Mouse (Mus musculus): ENCODE results near the gene Cd22.
"Not testable (repeated sequence)": the region's sequence is repeated elsewhere in the genome, so short reads cannot be mapped to it uniquely, and the experiment has no call there.

The Cd22 gene

GRCm38 (mm10) chr7:30880176-30880575 lies at the start of gene Cd22:
Gene Cd22, minus strand, starts transcription at chr7:30880342.
- DNase-seq (ENCODE audit: low spot score), result no peak

- DNase-seq (ENCODE audit: low spot score), result not testable (repeated sequence)
Measured at GRCm38 (mm10) chr7:30924581-30924980, 44.4 kb upstream of the Cd22 start, which contains the start of gene Hamp2. Gene Hamp2, minus strand, starts transcription at chr7:30924681.

- no peak for DNase-seq (ENCODE audit: low spot score)
Measured at GRCm38 (mm10) chr7:30924071-30924470, 43.9 kb upstream of the Cd22 start.

DNA sequence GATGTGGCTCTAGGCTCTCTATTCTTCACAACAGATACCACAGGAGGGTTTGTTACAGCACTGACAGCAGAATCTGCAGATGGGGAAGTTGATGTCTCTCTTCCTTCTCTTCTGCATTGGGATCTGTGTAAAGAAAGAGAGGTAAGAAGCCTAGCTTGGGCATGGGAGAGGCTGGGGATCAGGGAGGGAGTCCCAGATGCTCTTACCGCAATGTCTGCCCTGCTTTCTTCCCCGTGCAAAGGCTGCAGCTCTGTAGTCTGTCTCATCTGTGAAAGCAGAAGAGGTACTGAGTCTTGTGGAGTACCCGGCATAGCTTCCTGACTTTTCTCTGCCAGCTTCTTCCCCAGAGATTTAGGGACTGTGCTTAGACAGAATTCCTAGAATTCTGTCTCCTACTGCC lies 42.3 kb upstream of the Cd22 start:
- DNase-seq (ENCODE audit: low spot score), result not testable (repeated sequence)

GRCm38 (mm10) chr7:30920217-30920616 lies 40.1 kb upstream of the Cd22 start:
- no peak for DNase-seq (ENCODE audit: low spot score)

GRCm38 (mm10) chr7:30917219-30917618 lies 37.1 kb upstream of the Cd22 start:
- no peak for DNase-seq (ENCODE audit: low spot score)

GRCm38 (mm10) chr7:30916713-30917112 lies 36.6 kb upstream of the Cd22 start:
- no peak for DNase-seq (ENCODE audit: low spot score)

DNA sequence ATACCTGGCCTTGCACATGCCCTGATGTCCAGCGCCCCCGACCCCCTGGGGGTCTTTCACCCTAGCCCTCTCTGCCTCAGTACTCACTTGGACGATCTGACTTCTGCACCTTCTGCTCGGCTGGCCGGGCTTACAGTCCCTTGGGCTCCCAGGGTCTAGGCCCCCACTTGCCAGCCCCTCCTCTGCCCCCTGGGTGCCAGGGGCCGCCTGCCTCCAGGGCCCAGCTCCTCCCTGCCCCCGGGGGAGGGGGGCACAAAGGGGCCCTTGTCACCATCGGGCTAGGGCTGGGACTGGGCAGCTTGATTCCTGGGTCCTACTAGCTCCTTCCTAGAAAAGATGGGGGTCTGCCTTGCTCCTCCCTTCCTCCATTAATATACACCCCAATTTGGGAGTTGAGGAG lies 34.6 kb upstream of the Cd22 start, which contains the start of gene Mag:
Gene Mag (minus strand): TSS at position 142 of the 400 bp plus-strand sequence.
- DNase-seq (ENCODE audit: low spot score), result no peak

DNA sequence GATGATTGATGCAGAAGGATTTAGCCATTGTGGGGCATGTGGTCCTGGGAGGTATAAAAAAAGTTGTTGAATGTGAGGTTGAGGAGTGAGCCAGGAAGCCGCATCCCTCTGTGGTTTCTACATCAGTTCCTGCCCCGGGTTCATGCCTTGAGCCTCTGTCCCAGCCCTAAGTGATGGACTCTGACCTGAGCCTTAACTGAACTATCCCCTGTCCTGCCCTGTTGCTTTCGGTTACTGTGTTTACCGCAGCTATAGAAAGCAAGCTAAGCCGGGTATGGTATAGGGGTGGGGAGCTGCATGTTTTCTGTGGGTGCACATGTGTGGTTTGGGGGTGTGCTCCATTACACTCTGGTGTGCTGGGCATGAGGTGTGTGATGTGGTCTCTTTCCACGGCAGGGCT lies 29.6 kb upstream of the Cd22 start:
- DNase-seq (ENCODE audit: low spot score), result no peak

GRCm38 (mm10) chr7:30908992-30909431 lies 28.9 kb upstream of the Cd22 start:
- no peak for DNase-seq (ENCODE audit: low spot score)

GRCm38 (mm10) chr7:30908277-30908991 lies 28.3 kb upstream of the Cd22 start:
- no peak for DNase-seq (ENCODE audit: low spot score)

GRCm38 (mm10) chr7:30904042-30904441 lies 23.9 kb upstream of the Cd22 start:
- DNase-seq (ENCODE audit: low spot score), result no peak

- DNase-seq (ENCODE audit: low spot score), result no peak
Measured at GRCm38 (mm10) chr7:30895217-30895616, 15.1 kb upstream of the Cd22 start.

DNA sequence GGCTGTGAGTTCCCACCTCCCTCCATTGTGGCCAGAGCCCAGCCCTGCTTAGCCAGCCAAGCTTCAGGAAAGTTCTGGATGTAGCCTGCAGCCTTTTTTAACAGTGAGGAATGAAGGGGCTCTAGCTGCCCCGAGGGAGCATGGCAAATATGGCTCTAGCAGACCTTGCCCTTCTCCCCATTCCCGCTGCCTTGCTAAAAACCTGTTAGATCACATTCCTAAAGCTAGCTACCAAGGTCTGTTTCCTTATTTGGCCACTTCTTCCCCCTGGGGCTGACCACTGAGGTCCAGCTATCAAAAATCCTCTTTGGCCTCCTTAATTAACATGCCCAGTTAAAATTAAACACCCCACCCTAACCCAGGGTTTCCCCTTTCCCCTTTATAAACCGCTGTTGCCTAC lies 12.4 kb upstream of the Cd22 start:
- DNase-seq (ENCODE audit: low spot score), result peak; percentile 19

- DNase-seq (ENCODE audit: low spot score), result no peak
Measured at GRCm38 (mm10) chr7:30891746-30892145, 11.6 kb upstream of the Cd22 start.

GRCm38 (mm10) chr7:30890681-30891080 lies 10.5 kb upstream of the Cd22 start:
- no peak for DNase-seq (ENCODE audit: low spot score)

DNA sequence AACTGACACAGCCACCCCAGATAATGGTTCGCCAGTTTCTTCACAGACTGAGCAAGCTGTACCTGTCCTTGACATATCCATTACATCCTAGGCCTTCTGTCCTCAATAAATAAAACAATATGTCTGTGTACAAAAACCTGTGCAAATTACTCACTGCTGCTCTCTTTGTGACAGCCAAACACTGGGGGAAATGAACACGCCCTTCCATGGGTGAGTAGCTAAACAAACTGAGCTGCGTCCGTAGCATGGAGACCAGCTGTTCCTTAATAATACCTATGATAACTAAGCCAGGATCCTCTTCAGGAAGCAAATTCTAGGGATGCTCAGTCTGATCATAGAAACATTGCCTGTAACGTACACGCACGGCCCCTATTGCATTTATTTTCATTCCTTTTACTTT lies 8.6 kb upstream of the Cd22 start:
- no peak for DNase-seq (ENCODE audit: low spot score)

DNA sequence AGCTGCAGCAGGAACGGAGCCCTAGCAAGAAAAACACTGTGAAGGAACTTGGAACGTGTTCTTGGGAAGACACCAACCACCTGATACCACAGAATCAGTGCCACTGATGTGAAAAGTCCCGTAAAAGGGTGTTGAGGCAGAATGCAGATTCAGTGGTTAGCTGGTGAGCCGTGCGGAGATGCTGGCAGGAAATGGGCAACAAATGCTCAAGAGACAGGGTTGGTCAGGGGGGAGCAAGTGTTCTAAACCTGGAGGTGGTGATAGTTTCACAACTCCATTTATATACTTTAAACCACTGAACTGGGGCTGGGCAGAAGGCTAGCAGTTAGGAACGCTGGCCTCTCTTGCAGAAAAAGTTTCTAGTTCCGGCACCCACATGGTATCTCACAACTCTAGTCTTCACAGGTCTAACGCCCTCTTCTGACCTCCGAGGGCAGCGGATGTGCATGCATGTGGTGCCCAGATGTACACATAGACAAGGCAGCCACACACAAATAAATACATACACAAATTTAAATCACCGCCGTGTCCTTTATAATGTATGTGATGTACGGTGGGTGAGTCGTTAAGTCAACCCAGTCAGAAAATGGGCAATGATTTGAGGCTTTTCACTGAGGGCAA lies 7.5 kb upstream of the Cd22 start:
- DNase-seq (ENCODE audit: low spot score), result no peak

- DNase-seq (ENCODE audit: low spot score), result no peak
Measured at GRCm38 (mm10) chr7:30886852-30887251, 6.7 kb upstream of the Cd22 start.

DNA sequence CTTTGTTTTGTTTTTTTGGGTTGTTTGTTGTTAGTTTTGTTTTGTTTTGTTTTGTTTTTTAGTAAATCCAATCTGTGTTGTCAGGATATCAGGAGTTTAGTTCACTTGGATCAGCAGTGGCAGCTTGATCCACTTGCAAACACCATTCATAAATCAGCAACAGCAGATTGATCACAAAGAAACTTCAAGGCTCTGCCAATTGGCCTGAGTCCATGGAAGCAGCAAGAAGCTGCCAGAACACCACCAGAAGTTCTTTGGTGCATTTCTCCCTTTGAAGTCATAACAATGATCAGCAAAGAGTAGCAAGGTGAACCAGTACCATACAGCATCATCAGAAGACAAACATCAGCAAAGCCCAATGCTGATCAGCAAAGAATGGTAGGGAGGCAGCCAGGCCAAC lies 3.9 kb upstream of the Cd22 start:
- DNase-seq (ENCODE audit: low spot score), result no peak

DNA sequence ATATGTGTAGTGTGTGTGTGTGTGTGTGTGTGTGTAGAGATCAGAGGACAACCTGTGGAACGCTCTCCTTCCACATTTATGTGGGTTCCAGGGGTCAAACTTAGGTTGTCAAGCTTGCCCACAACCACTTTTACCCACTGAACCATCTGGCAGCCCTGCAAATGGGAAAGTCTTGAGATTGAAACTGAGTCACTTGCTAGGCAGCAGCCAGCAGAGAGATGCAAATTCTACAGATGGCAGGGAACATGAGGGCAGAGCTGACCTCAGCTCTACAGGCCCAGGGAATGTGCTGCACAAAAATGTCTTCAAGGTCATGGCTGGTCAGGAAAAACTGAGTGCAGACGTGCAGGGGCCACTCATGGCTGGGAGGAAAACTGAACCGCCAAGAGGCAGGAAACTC lies 1.2 kb upstream of the Cd22 start:
- DNase-seq (ENCODE audit: low spot score), result no peak

DNA sequence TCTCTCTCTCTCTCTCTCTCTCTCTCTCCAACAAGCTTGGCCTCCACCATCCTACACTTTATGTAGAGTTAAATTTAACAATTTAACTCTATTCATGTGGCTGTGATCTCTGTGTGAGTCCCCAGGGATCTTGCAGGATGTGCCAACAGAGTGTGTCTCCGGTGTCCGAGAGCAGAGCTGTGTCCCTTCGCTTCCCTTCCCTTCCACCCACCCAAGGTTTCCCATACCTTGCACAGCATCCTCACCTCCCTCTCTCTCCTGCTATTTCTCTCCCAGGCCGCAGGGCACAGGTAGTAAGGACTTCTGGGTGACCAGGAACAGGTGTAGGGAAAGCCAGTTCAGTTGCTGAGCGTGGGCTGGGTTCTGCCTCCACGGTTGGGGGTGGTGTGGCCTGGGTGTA lies 1.2 kb downstream of the Cd22 start:
- no peak for DNase-seq (ENCODE audit: low spot score)

GRCm38 (mm10) chr7:30873083-30873482 lies 7.1 kb downstream of the Cd22 start:
- DNase-seq (ENCODE audit: low spot score), result peak; percentile 85

DNA sequence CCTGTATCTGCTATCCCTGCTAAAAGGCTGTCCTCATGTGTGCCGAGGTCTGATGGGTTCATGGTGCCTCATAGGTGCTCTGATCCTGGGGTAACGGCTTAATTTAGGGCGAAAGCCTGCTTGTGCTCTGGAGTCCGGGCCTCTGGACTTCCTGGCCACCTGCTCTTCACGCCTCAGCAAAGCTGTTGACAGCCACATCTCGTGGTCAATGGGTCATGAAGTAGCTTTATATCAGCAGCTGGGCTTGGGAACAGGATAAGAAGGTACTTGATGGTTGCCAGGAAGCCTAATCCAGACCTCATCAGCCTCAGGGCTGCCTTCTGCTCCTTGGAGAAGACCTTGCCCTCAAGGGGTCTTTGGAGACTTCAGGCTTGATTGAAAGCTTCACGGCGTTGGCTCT lies 16.8 kb downstream of the Cd22 start:
- no peak for DNase-seq (ENCODE audit: low spot score)
